ENCODE assay signal across 12 mouse cellular contexts in genomic region chr4:96697511-96698217, GRCm38 (mm10). TPM values are rescaled to one million over a fixed set of nuclear protein-coding genes. Genes with fewer than 3 reads are reported as not detected.
A peak's percentile ranks its signal among the peaks of the same experiment; 100 is the strongest.
DNase-seq lines count a peak whose midpoint lies in the region; ATAC-seq and TF ChIP-seq lines count a peak whose summit lies in the region.
"Had no signal": no experiment of that assay in that cellular context is flagged by ENCODE, and none has a peak within 500 bp of the region (broad histone marks: within the 10 kb centered on the region; RNA-seq: fewer than 3 reads in every experiment).

No protein-coding gene starts in this region.

- peak; percentile 10 for DNase-seq in embryo, embryonic 10.5 days (ENCODE audit: low spot score)
- DNase-seq in embryo, embryonic 9.5 days (ENCODE audit: extremely low spot score), result no peak
- peak; percentile 17 for DNase-seq in ZHBTc4 (ENCODE audit: low read depth, low spot score)
- peak; percentile 84 for DNase-seq in midbrain, postnatal 0 days (ENCODE audit: low spot score)
- DNase-seq in natural killer cell, adult 2 months (ENCODE audit: low spot score in 2 of 2), result no peak
- no peak for DNase-seq in adrenal gland, adult 8-10 months
- no peak for DNase-seq in kidney, postnatal 25 days
- DNase-seq: gastrocnemius, postnatal 10 days had no signal

- no peak overlapping the region for H3K4me3 ChIP-seq in hindbrain, embryonic 15.5 days
- no peak overlapping the region for H3K4me3 ChIP-seq in midbrain, postnatal 0 days (ENCODE audit: low read depth, low read length)
- H3K4me3 ChIP-seq: myocyte had no signal

- no peaks in the 10 kb centered on the region for H3K36me3 ChIP-seq in hindbrain, embryonic 15.5 days
- no peaks in the 10 kb centered on the region for H3K36me3 ChIP-seq in midbrain, postnatal 0 days (ENCODE audit: insufficient read depth, low read length)

- WGBS in hindbrain, embryonic 15.5 days, result 29% methylated on average over 15 of the region's 15 CpGs
- WGBS in midbrain, postnatal 0 days, result 56% methylated on average over 15 of the region's 15 CpGs

- H3K4me2 ChIP-seq in hindbrain, embryonic 15.5 days, result peak overlapping the region; percentile 13; the same call in 1 of the 2 replicates
- H3K4me2 ChIP-seq in midbrain, postnatal 0 days (ENCODE audit: low read depth, low read length, poor library complexity, severe bottlenecking), result no peak overlapping the region

- peak overlapping the region; percentile 75 for H3K27ac ChIP-seq in hindbrain, embryonic 15.5 days (replicated peaks)
- no peak overlapping the region for H3K27ac ChIP-seq in midbrain, postnatal 0 days (ENCODE audit: low read depth, low read length)

- no peak overlapping the region for H3K9ac ChIP-seq in hindbrain, embryonic 15.5 days
- H3K9ac ChIP-seq in midbrain, postnatal 0 days (replicated peaks; ENCODE audit: low read length, poor library complexity, severe bottlenecking), result no peak overlapping the region

- no peaks in the 10 kb centered on the region for H3K27me3 ChIP-seq in hindbrain, embryonic 15.5 days
- H3K27me3 ChIP-seq in midbrain, postnatal 0 days (ENCODE audit: insufficient read depth, low read length), result no peaks in the 10 kb centered on the region

- peaks cover 17% of the 10 kb centered on the region for H3K4me1 ChIP-seq in hindbrain, embryonic 15.5 days (replicated peaks)
- no peaks in the 10 kb centered on the region for H3K4me1 ChIP-seq in midbrain, postnatal 0 days (ENCODE audit: insufficient read depth, low read length)

- H3K9me3 ChIP-seq in hindbrain, embryonic 15.5 days, result no peaks in the 10 kb centered on the region
- H3K9me3 ChIP-seq in midbrain, postnatal 0 days (ENCODE audit: low read length), result no peaks in the 10 kb centered on the region

- peak; percentile 86 for ATAC-seq in hindbrain, embryonic 15.5 days (ENCODE audit: low FRiP score, low read depth)
- peak; percentile 66 for ATAC-seq in midbrain, postnatal 0 days (ENCODE audit: low FRiP score)

- peak; percentile 13; the same call in 1 of the 2 replicates for TF ChIP-seq CTCF in midbrain, postnatal 0 days (IDR thresholded peaks at IDR 0.05)

RNA-seq across cellular contexts. Expression of gene Cyp2j5, which starts 33.7 kb away (rescaled TPM):
- not detected in 2 replicates for polyA plus RNA-seq in hindbrain, embryonic 15.5 days (2015; fragmentation: Nextera tagmentation; extraction: Ambion mirVana)
- not detected in 2 replicates for total RNA-seq in midbrain, postnatal 0 days (2014; rRNA removed)
- polyA plus RNA-seq in midbrain, postnatal 0 days (2015; fragmentation: Nextera tagmentation; extraction: Ambion mirVana), result not detected in 2 replicates
- under 1 TPM in 2 of 4 experiments, not detected in 2; 0.09 to 0.16 TPM for total RNA-seq in adrenal gland, adult 8-10 months (2022)
- total RNA-seq: layer of hippocampus, adult 2 months had no signal
- polyA plus RNA-seq: C2C12, myocyte had no signal

Comparison
In these comparisons a context has a peak if more than half of its experiments do, and no peak if none do; other contexts are left out.
1. DNase-seq: peak in embryo, embryonic 10.5 days (single experiment), ZHBTc4 (single experiment) and midbrain, postnatal 0 days (single experiment); none in embryo, embryonic 9.5 days (single experiment), natural killer cell, adult 2 months (0 of 2), adrenal gland, adult 8-10 months (single experiment) and kidney, postnatal 25 days (0 of 2).